Mouse (Mus musculus) erythroblast, embryonic 14.5 days (primary cell): ENCODE measurements around the gene Tbxas1. TPM values are rescaled to one million over a fixed set of nuclear protein-coding genes. Genes with fewer than 3 reads are reported as not detected.

Source experiments
- H3K27me3 ChIP-seq: 2 replicates; pipeline ENCODE4 v1.6.1; 2012; ENCODE audit warnings: inconsistent platforms; ENCODE audit not compliant: control insufficient read depth
- H3K36me3 ChIP-seq: 2 replicates; pipeline ENCODE4 v1.6.1; 2012; ENCODE audit warnings: mild to moderate bottlenecking, inconsistent platforms; ENCODE audit not compliant: control insufficient read depth
- H3K4me1 ChIP-seq: 2 replicates; pipeline ENCODE4 v1.6.1; 2012; ENCODE audit warnings: inconsistent platforms; ENCODE audit not compliant: control insufficient read depth
- H3K4me3 ChIP-seq: replicated peaks from 2 replicates; pipeline ENCODE3; 2012; ENCODE audit warnings: moderate library complexity, mild to moderate bottlenecking, inconsistent platforms
- H3K9me3 ChIP-seq: 2 replicates; pipeline ENCODE4 v1.6.1; 2012; ENCODE audit warnings: low read length, inconsistent platforms, mixed read lengths; ENCODE audit not compliant: control insufficient read depth
- GATA1 ChIP-seq: IDR thresholded peaks from 2 replicates; pipeline ENCODE4 v1.6.1; 2012; ENCODE audit warnings: low read length, inconsistent platforms, mixed read lengths
- TAL1 ChIP-seq: IDR thresholded peaks from 3 replicates; pipeline ENCODE4 v1.6.1; 2012; ENCODE audit warnings: low read length, inconsistent platforms, mixed read lengths
- polyA plus RNA-seq: library from polyadenylated mRNA; stranded (reverse); fragments of >175 nt; gene quantifications from 2 replicates; pipeline ENCODE4 v1.2.3, GENCODE M21; 2012

Tbxas1 gene
- 0.18 and 0.19 TPM in 2 replicates for polyA plus RNA-seq

DNA sequence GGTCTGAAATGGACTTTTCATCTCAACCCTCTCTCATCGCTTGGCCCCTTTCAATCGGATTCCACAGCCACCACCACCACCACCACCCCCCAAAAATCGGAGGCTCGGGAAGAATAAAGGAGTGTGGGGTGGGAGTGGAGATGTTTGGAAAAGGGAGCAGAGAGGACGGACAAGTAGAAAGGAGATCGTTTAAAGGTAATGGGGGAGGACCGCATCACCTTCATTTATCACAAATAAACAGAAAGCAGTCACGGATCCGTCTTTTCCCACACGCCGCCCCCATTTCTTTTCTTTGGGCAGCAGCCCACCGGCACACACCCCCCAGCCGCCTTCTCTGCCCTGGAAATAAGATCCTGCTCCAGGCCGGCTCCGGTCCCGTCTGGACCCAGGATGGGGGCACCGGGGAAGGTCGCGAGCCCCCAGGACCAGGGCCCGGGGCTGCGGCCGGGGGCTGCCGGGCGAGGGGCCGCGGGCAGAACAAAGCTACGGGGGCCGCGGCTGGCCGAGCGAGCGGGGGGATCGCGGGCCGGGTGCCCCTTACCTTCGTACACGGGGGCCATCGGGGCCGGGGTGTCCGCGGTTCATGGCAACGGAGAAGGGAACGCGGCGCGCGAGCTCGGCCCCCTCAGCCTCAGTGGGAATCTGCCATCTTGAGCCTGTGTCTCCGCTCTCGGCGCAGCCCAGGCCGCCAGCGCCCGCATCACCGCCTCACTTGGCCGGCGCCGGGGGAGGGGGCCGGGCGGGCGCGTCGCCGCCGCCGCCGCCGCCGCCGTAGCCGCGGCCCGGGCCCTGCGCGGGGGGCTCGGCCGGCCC lies at the start of gene Tbxas1:
Gene Tbxas1, plus strand, starts transcription at position 147 of the 813 bp plus-strand sequence.
- Histone ChIP-seq H3K36me3 (peaks cover 52% of the 10 kb centered on the region), H3K9me3 (no peaks in the 10 kb centered on the region), H3K4me1 (peaks cover 67% of the 10 kb centered on the region), H3K4me3 (peak within 1 kb of the TSS; percentile 89), H3K27me3 (peaks cover 31% of the 10 kb centered on the region)
- TF ChIP-seq TAL1, result no peak
- TF ChIP-seq GATA1, result no peak

DNA sequence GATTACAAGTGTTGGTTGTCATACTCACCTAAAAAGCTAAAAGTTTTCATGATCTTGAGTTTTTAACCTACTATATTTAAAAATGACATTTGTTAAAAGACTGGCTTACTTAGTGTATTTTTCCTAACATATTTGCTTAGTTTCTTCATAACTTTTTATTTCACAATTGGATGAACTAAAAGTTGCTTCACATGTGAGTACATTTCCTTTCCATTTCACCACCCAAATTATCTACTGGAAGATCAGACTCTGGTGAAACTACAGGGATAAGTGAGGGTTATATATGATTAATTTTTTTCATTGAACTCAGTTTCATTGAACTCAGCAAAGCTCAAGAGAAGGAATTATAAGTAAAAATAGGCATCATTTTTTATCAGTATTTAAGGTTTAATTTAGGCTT lies 49.3 kb upstream of the Tbxas1 start:
- H3K4me3 ChIP-seq, result no peak overlapping the region
- H3K9me3 ChIP-seq, result no peaks in the 10 kb centered on the region
- no peaks in the 10 kb centered on the region for H3K27me3 ChIP-seq
- TF ChIP-seq TAL1, result no peak
- no peak for TF ChIP-seq GATA1
- H3K4me1 ChIP-seq, result peaks cover 84% of the 10 kb centered on the region
- H3K36me3 ChIP-seq, result peaks cover 100% of the 10 kb centered on the region

DNA sequence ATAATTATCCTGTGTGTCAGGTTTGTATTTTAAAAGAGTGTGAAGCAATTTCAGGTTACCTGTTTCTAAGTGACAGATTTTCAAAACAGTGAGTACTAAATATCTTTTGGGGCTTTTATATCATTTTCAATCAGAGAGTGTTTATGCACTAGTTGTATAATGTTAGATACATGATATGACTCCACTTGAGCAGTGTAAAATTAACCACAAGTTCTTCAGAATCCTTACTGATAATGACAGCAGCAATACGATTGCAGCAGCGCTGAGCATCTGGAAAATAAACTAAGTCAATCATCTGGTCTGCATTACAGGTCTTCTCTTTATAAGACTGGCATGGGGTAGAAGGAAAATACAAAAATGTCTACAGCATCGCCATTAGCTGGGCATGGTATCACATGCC lies 48.3 kb upstream of the Tbxas1 start:
- H3K36me3 ChIP-seq, result peaks cover 99% of the 10 kb centered on the region
- H3K4me1 ChIP-seq, result peaks cover 84% of the 10 kb centered on the region
- no peak for TF ChIP-seq GATA1
- no peak for TF ChIP-seq TAL1
- H3K27me3 ChIP-seq, result no peaks in the 10 kb centered on the region
- no peak overlapping the region for H3K4me3 ChIP-seq
- H3K9me3 ChIP-seq, result no peaks in the 10 kb centered on the region

DNA sequence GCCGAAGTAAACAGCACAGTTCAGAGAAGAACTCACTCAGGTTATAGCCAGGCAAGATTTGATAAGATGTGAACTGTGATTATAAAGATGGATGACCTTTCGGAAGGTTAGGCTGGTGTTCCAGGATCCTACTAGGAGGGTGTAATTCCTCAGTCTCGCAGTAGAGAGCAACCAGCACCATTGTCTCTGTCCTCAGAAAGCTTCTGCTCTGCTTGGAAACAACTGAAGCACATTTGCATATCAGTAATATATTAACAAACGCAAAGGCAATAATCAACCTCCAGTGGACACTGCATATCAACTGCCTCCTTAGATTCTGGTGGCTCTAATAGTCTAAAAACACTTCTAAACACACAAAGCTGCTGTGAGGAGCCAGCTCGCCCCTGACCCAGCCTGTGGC lies 47.8 kb upstream of the Tbxas1 start:
- H3K4me3 ChIP-seq, result no peak overlapping the region
- H3K36me3 ChIP-seq, result peaks cover 99% of the 10 kb centered on the region
- peaks cover 84% of the 10 kb centered on the region for H3K4me1 ChIP-seq
- TF ChIP-seq GATA1 (no peak), TAL1 (no peak)
- H3K9me3 ChIP-seq, result no peaks in the 10 kb centered on the region
- H3K27me3 ChIP-seq, result no peaks in the 10 kb centered on the region

DNA sequence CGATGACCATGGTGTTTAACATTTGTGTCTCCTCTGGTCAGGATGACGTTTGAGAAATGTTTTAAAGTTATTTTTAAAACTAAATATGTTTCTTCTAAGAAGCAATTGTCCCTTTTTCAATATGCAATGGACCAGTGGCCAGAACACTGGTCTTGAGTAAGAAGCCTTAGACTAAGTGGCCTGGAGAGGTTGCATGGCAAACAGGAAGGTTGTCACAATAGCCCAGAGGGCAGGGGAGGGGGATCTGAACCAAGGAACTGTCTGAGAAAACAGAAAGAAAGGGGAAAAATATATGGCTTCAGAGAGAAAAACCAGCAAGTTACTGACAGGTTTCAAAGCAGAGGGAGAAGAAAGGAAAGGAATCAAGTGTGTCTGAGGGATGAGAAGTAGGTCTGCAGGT lies 47.0 kb upstream of the Tbxas1 start:
- Histone ChIP-seq H3K36me3 (peaks cover 99% of the 10 kb centered on the region), H3K27me3 (no peaks in the 10 kb centered on the region), H3K4me3 (no peak overlapping the region), H3K4me1 (peaks cover 84% of the 10 kb centered on the region), H3K9me3 (no peaks in the 10 kb centered on the region)
- TF ChIP-seq TAL1, result no peak
- no peak for TF ChIP-seq GATA1

DNA sequence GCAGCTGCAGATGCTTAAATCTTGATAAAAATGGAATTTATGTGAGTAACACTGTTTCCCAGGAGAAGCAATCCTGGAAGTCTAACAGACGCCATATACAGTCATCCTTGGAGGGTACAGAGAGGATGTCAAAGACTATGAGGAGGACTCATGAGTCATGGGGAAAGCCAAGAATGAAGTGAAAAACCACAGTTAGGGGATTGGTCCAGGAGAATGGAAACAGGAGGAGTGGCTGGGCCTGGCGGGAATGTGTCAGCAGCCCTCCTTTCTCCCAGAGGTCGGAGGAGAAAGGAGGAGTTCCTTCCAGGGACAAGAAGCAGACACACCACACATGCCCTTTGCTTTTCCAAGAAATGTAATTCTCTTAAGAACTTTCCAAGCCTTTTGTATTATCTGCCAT lies 45.8 kb upstream of the Tbxas1 start:
- Histone ChIP-seq H3K9me3 (no peaks in the 10 kb centered on the region), H3K36me3 (peaks cover 96% of the 10 kb centered on the region), H3K4me1 (peaks cover 84% of the 10 kb centered on the region), H3K27me3 (no peaks in the 10 kb centered on the region), H3K4me3 (no peak overlapping the region)
- no peak for TF ChIP-seq TAL1

DNA sequence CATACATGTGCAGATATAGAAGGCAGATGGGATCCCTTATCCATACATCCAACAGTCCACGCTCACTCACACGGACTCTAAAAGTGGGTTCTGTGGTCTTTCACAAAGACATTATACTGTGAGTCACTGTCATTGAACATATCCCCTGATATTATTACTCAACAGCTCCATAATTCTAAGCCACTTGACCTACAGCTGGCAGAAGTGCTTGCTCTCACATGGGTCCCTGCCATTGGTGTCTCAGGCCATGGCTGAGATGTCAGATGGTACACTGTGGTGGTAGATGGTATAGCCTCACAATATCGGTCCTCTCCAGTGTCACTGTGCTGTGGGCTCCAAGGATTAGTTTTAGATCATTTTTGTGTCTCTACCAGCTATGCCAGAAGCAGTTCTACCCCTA lies 41.5 kb upstream of the Tbxas1 start:
- no peak overlapping the region for H3K4me3 ChIP-seq
- peaks cover 91% of the 10 kb centered on the region for H3K36me3 ChIP-seq
- TF ChIP-seq GATA1, result no peak
- no peak for TF ChIP-seq TAL1
- H3K27me3 ChIP-seq, result no peaks in the 10 kb centered on the region
- H3K9me3 ChIP-seq, result no peaks in the 10 kb centered on the region
- peaks cover 94% of the 10 kb centered on the region for H3K4me1 ChIP-seq

DNA sequence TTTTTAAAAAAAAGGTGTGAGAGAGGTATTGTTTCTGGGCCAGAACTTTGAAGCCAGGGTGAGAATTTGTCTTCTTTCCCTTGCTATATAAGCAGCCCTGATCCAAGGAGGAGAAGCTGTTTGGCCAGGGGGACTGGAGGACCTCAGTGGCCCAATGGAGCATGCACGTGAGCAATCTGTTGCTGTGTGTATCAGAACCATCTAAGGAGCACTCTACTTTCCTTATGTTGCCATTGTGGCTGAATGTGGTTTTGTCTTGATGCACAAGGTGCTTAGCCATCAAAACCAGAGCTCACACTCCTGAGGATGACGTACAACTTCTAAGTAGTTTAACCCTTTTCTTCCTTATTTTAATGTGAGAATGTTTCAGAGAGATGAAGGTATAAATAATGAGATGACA lies 40.5 kb upstream of the Tbxas1 start:
- Histone ChIP-seq H3K4me1 (peaks cover 93% of the 10 kb centered on the region), H3K4me3 (peak overlapping the region; percentile 33), H3K36me3 (peaks cover 91% of the 10 kb centered on the region), H3K27me3 (no peaks in the 10 kb centered on the region), H3K9me3 (no peaks in the 10 kb centered on the region)
- TF ChIP-seq GATA1 (no peak), TAL1 (no peak)

DNA sequence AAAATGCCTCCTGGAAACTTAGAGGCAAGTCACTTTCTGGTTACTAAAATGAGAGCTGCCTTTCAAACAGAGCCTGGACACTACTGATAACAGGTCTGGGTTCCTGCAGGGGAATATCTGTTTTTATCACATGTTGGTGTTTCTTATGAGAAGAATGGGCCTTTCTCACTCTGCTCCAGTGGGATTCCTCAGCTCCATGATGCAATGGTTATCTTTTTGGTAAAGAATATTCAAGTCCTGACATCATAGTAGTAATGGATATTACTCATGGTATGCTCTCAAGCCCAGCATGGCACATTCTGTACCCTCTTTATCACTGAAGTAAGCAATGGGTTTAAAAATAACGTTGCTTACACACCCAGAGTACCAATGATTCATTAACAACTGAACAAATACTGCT lies 40.0 kb upstream of the Tbxas1 start:
- Histone ChIP-seq H3K4me3 (peak overlapping the region; percentile 33), H3K4me1 (peaks cover 94% of the 10 kb centered on the region), H3K27me3 (no peaks in the 10 kb centered on the region), H3K9me3 (no peaks in the 10 kb centered on the region), H3K36me3 (peaks cover 91% of the 10 kb centered on the region)
- TF ChIP-seq GATA1, result peak; percentile 82
- peak; percentile 90 for TF ChIP-seq TAL1
